Mouse (Mus musculus) liver, embryonic 14.5 days (tissue): ENCODE results near the gene 2900026A02Rik.

Experiments used
- CTCF ChIP-seq: IDR thresholded peaks from 2 replicates; pipeline ENCODE4 v1.5.1; 2016; ENCODE audit warnings: antibody characterized with exemption, low read depth, control low read depth
- EP300 ChIP-seq: IDR thresholded peaks from 2 replicates; pipeline ENCODE4 v1.6.1; 2016; ENCODE audit warnings: antibody characterized with exemption, low read depth

DNA sequence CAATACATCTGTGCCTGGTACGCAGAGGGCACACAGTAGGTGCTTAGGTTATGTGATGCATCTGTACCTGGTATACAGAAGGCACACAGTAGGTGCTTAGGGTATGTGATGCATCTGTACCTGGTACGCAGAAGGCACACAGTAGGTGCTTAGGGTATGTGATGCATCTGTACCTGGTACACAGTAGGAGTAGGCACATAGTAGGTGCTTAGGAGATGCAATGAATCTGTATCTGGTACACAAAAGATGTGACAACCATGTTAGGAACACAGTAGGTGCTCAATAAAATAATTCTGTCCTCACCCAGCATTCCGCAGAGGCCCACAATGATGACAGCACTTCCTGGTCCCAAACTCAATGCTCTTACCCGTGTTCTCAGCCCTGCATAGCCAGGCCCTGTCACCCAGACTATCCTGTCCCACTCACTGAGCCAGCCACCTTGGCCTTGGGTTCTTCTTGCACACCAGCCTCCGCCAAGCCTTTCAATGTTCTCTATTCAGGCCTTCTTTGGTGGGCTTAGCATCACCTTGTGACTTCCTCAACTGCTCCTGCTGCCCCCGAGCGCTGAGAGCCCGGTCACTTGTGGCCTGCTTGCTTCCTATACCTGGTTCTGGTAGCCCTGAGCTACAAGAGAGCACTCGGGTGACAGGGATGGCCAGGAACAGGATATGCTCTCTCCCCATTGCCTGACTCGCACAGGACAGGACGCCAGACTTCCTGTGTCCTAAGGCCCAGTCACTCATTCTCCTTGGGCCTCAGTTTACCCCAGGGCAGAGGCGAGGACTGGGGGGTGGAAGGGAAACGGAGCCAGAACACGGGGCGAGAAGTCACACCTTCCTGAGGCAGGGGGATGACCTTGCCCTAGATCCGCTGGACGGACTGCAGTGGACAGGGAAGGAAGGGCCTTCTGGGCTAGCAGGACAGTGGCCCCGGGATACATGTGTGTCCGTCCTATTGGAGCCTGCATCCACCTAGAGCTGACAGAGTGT lies 87.0 kb downstream of the 2900026A02Rik start:
- TF ChIP-seq CTCF (no peak), EP300 (no peak)
